Mouse (Mus musculus) kidney, embryonic 14.5 days (tissue): Measurements from ENCODE around the gene Rhoc. TPM values are rescaled to one million over a fixed set of nuclear protein-coding genes. Genes with fewer than 3 reads are reported as not detected.
A peak's percentile ranks its signal among the peaks of the same experiment; 100 is the strongest.

Source experiments
- ATAC-seq: fragments of 200-750 bp; cut with Nextera tagmentation; 2 replicates; pipeline ENCODE4 v1.8.0; 2017; ENCODE audit warnings: moderate number of reproducible peaks, mild to moderate bottlenecking, moderate TSS enrichment, moderate library complexity; ENCODE audit not compliant: low FRiP score, low TSS enrichment
- H3K27ac ChIP-seq: fragments of 300-500 bp; sonication (generic); 2 replicates; pipeline ENCODE4 v1.5.1; 2014; ENCODE audit warnings: low read depth, mild to moderate bottlenecking, low read length, moderate library complexity, mixed read lengths
- H3K27me3 ChIP-seq: fragments of 300-500 bp; sonication (generic); 2 replicates; pipeline ENCODE4 v1.6.1; 2014; ENCODE audit warnings: mild to moderate bottlenecking, low read length; ENCODE audit not compliant: control insufficient read depth, insufficient read depth
- H3K36me3 ChIP-seq: fragments of 300-500 bp; sonication (generic); 2 replicates; pipeline ENCODE4 v1.6.1; 2014; ENCODE audit warnings: low read length, mixed read lengths; ENCODE audit not compliant: control insufficient read depth, insufficient read depth
- H3K4me1 ChIP-seq: fragments of 300-500 bp; sonication (generic); 2 replicates; pipeline ENCODE4 v1.6.1; 2014; ENCODE audit warnings: low read length, mixed read lengths; ENCODE audit not compliant: control insufficient read depth, insufficient read depth
- H3K4me2 ChIP-seq: fragments of 300-500 bp; sonication (generic); replicated peaks from 2 replicates; pipeline ENCODE4 v1.6.1; 2014; ENCODE audit warnings: low read depth, mild to moderate bottlenecking, low read length
- H3K4me3 ChIP-seq: fragments of 300-500 bp; sonication (generic); 2 replicates; pipeline ENCODE4 v1.5.1; 2014; ENCODE audit warnings: mild to moderate bottlenecking, low read length
- H3K9ac ChIP-seq: fragments of 300-500 bp; sonication (generic); 2 replicates; pipeline ENCODE4 v1.6.1; 2014; ENCODE audit warnings: low read depth, mild to moderate bottlenecking, low read length, moderate library complexity
- H3K9me3 ChIP-seq: fragments of 300-500 bp; sonication (generic); 2 replicates; pipeline ENCODE4 v1.6.1; 2016; ENCODE audit warnings: low read length; ENCODE audit not compliant: control insufficient read depth
- WGBS: fragments of 180-500 bp; shearing (Covaris S2); extraction: QIAGEN DNeasy Blood & Tissue Kit; methylation state at CpG from one replicate; pipeline ENCODE4 v1.1.7; 2014; 5-methylcytosine and 5-hydroxymethylcytosine counted together
- polyA plus RNA-seq: library from polyadenylated mRNA; unstranded; fragments of >200 nt; fragmentation: Nextera tagmentation; extraction: Ambion mirVana; gene quantifications from 2 replicates; pipeline ENCODE4 v1.2.1, GENCODE M21; 2014

Rhoc gene
- polyA plus RNA-seq, 1 experiment from 2014 or later, result 110 TPM

DNA sequence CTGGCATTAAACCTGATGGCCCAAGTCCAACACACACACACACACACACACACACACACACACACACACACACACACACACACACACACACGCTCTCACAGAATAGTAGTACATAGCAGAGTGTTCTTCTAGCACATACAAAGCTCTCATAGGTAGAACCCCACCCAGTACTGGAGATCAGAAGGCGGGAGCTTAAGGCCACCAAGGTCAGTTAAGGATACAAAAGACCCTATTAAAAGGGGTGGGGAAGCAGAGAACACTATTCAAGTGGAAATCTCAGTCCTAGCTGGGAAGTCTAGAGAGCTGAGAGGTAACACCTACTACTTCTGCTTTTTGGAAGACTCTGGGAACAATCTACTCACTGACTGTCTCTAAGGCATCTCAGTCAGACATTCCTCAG, 27.2 kb downstream of the Rhoc start:
- Histone ChIP-seq H3K4me3 (no peak overlapping the region), H3K9me3 (no peaks in the 10 kb centered on the region), H3K27me3 (no peaks in the 10 kb centered on the region), H3K9ac (no peak overlapping the region), H3K27ac (no peak overlapping the region), H3K36me3 (no peaks in the 10 kb centered on the region; the same call in 1 of the 2 replicates), H3K4me1 (peaks cover 16% of the 10 kb centered on the region), H3K4me2 (no peak overlapping the region)
- WGBS, result 88% methylated on average over 2 of the region's 2 CpGs
- no peak for ATAC-seq

DNA sequence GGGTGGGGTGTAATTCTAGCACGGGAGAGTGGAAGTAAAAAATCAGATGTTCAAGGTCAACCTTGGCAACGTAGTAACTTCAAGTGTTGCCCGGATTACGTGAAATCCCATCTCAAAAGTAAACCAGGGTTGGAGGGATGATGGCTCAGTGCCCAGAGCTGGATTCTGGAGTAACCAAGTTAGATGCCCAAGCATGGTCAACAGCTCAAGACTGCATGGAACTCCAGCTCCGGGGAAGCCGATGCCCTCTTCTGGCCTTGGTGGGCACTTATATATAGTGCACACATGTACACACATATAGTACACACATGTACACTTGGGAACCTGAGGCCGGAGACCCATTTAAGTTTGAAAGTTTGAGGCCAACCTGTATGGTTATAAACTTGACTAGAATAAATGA, 28.0 kb downstream of the Rhoc start:
- Histone ChIP-seq H3K9ac (no peak overlapping the region), H3K4me1 (peaks cover 16% of the 10 kb centered on the region), H3K27me3 (no peaks in the 10 kb centered on the region), H3K27ac (no peak overlapping the region), H3K4me2 (no peak overlapping the region), H3K36me3 (peaks cover 2% of the 10 kb centered on the region), H3K9me3 (no peaks in the 10 kb centered on the region), H3K4me3 (no peak overlapping the region)
- no peak for ATAC-seq
- 95% methylated on average over 7 of the region's 7 CpGs for WGBS

DNA sequence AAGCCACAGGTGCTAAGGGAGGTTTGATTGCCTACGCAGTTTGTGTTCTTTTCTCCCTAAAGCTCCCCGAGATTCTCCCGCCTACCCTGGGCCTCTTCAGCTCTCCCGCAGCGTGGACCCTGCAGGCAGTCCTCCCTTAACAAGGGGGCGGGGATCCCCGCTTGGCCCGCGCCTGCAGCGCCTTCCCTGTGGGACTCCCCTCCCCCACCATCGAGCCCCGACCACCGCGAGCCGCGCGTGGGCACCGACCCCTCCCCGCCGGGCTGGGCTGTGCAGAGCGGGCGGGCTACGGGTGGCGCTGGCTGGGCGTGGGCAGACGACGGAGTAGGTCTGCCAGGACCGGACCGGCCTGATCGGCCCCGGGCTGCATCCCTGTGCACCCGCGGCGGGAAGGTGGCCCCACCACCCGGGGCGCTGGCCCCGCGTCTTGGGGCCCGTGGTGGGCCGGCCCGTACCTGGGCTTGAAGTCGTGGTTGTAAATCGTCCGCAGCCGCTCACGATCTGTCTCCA, 29.4 kb downstream of the Rhoc start:
- H3K4me2 ChIP-seq, result peak overlapping the region; percentile 53
- peak; percentile 65 for ATAC-seq
- H3K4me1 ChIP-seq, result peaks cover 13% of the 10 kb centered on the region
- under 1% methylated on average over 31 of the region's 46 CpGs for WGBS
- H3K4me3 ChIP-seq, result peak overlapping the region; percentile 53
- H3K9me3 ChIP-seq, result no peaks in the 10 kb centered on the region
- peaks cover 10% of the 10 kb centered on the region for H3K36me3 ChIP-seq
- H3K27me3 ChIP-seq, result no peaks in the 10 kb centered on the region
- peak overlapping the region; percentile 97 for H3K27ac ChIP-seq
- peak overlapping the region; percentile 85 for H3K9ac ChIP-seq

DNA sequence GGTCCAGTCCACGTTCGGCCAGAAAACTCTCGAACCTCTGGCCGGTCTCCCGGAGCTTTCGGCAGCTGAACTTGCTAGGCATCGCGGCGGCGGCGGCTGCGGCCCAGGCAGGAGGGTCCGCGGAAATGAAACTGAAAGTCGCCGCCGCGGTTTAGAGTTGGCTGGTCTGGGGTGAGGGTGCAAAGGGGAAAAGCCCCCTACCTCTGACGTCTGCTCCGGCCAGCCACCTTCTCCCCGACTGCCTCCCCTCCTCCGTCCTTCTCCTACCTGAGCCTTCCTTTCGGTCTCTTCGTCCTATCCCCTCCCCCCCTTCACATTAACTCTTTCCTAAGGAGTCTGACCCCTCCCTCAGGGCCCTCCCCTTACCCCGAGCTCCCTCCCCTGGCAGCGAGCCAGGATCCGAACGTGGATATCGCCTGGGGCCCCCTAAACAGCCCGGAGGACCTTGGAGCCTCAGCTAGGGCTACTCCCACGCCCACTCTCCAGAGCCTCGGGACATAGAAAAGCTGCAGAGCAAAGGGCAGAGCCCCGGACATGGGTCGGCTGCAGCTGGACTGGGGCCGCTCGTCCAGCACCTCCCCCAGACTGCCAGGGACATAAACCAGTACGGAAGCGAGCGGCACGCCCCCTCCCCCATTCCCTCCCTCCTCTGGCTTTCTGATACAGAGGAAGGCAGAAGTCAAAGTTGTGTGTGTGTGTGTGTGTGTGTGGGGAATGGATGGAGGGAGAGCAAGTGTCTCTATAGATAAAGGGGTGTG, 30.0 kb downstream of the Rhoc start, which contains the start of gene Mov10:
TSS of gene Mov10 (minus strand) at position 573 of the 758 bp plus-strand sequence.
- H3K4me3 ChIP-seq, result peak within 1 kb of the TSS; percentile 53
- H3K27me3 ChIP-seq, result no peaks in the 10 kb centered on the region
- ATAC-seq, result peak; percentile 95
- H3K4me2 ChIP-seq, result peak within 1 kb of the TSS; percentile 53
- peak within 1 kb of the TSS; percentile 97 for H3K27ac ChIP-seq
- 0% methylated on average over 39 of the region's 40 CpGs for WGBS
- H3K36me3 ChIP-seq, result peaks cover 10% of the 10 kb centered on the region
- H3K9ac ChIP-seq, result peak within 1 kb of the TSS; percentile 85
- H3K4me1 ChIP-seq, result peaks cover 13% of the 10 kb centered on the region
- H3K9me3 ChIP-seq, result no peaks in the 10 kb centered on the region

DNA sequence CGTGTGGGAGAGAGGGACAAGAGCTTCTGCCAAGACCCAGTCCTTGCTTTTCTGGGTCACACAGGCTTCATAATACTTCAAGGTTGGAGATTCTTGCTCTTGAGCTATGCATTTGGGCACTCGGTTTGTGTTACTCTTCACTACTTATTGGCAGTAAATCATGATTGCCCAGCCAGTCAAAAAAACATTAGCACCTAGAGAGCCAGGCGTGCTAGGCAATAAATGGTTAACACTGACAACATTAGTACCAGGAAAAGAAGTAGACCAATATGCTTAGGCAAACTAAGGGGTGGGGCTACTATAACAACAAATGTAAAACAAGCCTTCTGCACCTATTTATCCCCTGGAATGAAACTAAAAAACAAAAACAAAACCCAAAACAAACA, 30.6 kb downstream of the Rhoc start:
- no peak for ATAC-seq
- 1% methylated on average over 3 of the region's 3 CpGs for WGBS
- Histone ChIP-seq H3K9me3 (no peaks in the 10 kb centered on the region), H3K4me1 (peaks cover 13% of the 10 kb centered on the region), H3K9ac (peak overlapping the region; percentile 85; the same call in 1 of the 2 replicates), H3K4me3 (peak overlapping the region; percentile 53), H3K27me3 (no peaks in the 10 kb centered on the region), H3K27ac (peak overlapping the region; percentile 97), H3K36me3 (peaks cover 10% of the 10 kb centered on the region), H3K4me2 (peak overlapping the region; percentile 53)

DNA sequence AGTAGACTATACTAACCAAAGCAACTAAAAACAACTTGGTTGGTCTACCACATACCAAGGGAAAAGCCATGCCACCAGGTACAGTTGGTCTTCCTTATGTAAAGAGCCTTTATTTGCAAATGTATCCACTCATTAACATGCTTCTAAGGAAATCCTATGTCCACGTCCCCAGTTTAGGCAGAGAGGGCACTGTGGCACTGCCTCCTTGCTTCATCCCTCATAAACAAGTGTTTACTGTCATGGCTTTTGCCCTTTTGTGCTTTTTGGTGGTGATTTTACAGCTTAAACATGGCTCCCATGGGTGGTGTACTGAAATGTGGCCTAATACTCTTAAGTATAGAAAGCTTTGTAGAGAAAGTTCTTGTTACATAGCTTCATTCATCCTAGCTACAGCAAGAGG, 32.3 kb downstream of the Rhoc start:
- Histone ChIP-seq H3K27me3 (no peaks in the 10 kb centered on the region), H3K27ac (no peak overlapping the region), H3K36me3 (peaks cover 15% of the 10 kb centered on the region), H3K4me3 (no peak overlapping the region), H3K4me2 (no peak overlapping the region), H3K4me1 (peaks cover 13% of the 10 kb centered on the region), H3K9ac (no peak overlapping the region), H3K9me3 (no peaks in the 10 kb centered on the region)
- no peak for ATAC-seq
- 51% methylated on average over 1 of the region's 1 CpGs for WGBS

DNA sequence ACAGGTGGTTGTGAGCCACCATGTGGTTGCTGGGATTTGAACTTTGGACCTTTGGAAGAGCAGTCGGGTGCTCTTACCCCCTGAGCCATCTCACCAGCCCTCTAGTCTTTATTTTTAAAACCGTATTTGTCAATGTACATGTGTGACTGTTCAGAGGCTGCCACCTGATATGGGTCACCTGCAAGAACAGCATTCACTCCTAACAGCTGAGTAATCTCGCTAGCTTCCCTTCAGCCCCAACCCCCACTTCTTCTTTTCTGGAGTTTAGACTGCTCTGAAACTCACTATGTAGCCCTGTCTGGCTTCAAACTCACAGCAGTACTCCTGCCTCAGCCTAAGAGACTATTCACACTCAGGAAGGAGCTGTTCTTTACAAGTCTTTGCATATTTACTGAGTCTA, 34.2 kb downstream of the Rhoc start:
- WGBS, result 83% methylated on average over 3 of the region's 3 CpGs
- H3K4me3 ChIP-seq, result no peak overlapping the region
- no peaks in the 10 kb centered on the region for H3K27me3 ChIP-seq
- no peaks in the 10 kb centered on the region for H3K9me3 ChIP-seq
- H3K4me1 ChIP-seq, result peaks cover 9% of the 10 kb centered on the region; the same call in 1 of the 2 replicates
- no peak overlapping the region for H3K4me2 ChIP-seq
- peaks cover 32% of the 10 kb centered on the region for H3K36me3 ChIP-seq
- no peak for ATAC-seq
- H3K9ac ChIP-seq, result no peak overlapping the region
- H3K27ac ChIP-seq, result no peak overlapping the region

DNA sequence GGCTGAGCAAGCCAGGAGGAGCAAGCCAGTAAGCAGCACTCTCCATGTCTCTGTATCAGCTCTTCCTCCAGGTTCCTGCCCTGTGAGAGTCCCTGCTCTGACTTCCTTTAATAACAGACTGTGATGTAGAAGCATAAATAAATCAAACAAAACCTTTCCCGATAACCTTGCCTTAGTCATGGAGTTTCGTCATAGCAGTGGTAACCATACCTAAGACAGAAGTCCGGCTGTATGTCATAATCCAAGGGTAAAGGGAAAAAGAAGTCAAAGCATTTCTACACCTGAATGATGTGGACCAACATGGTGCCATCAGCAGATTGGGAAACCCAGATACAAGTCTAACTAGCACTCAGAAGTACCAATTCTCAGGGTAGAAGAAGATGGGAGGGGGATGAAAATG, 47.6 kb downstream of the Rhoc start:
- Histone ChIP-seq H3K4me1 (no peaks in the 10 kb centered on the region), H3K36me3 (peaks cover 71% of the 10 kb centered on the region), H3K27ac (no peak overlapping the region), H3K9me3 (no peaks in the 10 kb centered on the region), H3K4me2 (no peak overlapping the region), H3K27me3 (no peaks in the 10 kb centered on the region), H3K4me3 (no peak overlapping the region), H3K9ac (no peak overlapping the region)
- 90% methylated on average over 3 of the region's 3 CpGs for WGBS
- no peak for ATAC-seq

DNA sequence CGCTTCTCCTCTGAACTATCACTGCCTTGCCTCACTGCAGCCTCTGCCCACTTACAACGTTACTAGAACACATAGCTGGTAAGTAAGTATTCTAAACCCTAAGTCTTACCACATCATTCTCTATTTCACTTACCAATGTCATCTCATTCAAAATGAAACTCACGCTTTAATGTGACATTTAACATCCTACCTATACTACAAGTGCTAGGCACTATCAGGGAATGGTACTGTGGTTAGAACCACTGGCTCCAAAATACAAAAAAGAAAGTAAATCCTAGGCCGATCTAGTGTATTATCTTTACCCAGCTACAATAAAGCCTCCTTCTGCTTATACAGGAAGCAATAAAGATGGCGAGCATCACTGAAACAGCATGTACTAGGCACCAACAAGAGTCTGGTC, 52.9 kb downstream of the Rhoc start:
- H3K9ac ChIP-seq, result no peak overlapping the region
- no peak overlapping the region for H3K4me3 ChIP-seq
- H3K4me1 ChIP-seq, result no peaks in the 10 kb centered on the region
- no peak overlapping the region for H3K27ac ChIP-seq
- peaks cover 69% of the 10 kb centered on the region for H3K36me3 ChIP-seq
- no peak for ATAC-seq
- H3K27me3 ChIP-seq, result no peaks in the 10 kb centered on the region
- 92% methylated on average over 5 of the region's 5 CpGs for WGBS
- H3K9me3 ChIP-seq, result no peaks in the 10 kb centered on the region
- H3K4me2 ChIP-seq, result no peak overlapping the region
